Mouse (Mus musculus): ENCODE measurements around the gene Coro1c.

Coro1c gene

DNA sequence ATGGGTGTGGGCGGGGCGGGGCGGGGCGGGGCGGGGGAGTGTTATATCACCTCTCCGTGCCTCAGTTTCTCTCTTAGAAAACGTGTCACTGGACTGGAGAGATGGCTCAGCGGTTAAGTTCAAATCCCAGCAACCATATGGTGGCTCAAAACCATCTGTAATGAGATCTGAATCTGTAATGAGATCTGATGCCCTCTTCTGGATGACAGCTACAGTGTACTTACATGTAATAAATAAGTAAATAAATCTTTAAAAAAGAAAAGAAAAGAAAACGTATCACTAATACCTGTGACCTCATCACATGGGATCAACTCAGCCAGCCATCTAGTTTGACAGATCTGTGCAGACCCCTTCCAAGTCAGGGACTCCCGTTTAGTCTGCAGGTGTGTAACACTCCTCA is 21.0 kb upstream of the Coro1c start:
- DNase-seq (ENCODE audit: low read depth, low spot score): no peak

DNA sequence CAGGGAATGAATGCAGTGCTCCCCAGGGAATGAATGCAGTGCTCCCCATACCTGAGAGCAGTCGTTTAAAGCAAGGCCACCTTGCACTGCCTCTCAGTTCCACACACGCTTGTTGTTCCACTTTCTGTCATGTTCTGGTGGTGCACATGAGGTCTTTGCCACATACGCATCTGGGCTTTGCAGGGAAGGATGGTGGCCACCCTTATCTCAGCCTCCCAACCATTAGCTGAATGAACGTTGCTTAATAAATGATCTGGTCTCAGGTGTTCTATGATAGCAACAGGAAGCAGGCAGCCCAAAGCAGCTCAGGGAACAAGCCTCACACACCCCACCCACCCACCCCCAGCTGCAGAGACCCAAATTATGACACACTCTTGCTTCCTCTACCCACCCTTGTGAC is 16.1 kb upstream of the Coro1c start:
- DNase-seq (ENCODE audit: low read depth, low spot score): no peak

DNA sequence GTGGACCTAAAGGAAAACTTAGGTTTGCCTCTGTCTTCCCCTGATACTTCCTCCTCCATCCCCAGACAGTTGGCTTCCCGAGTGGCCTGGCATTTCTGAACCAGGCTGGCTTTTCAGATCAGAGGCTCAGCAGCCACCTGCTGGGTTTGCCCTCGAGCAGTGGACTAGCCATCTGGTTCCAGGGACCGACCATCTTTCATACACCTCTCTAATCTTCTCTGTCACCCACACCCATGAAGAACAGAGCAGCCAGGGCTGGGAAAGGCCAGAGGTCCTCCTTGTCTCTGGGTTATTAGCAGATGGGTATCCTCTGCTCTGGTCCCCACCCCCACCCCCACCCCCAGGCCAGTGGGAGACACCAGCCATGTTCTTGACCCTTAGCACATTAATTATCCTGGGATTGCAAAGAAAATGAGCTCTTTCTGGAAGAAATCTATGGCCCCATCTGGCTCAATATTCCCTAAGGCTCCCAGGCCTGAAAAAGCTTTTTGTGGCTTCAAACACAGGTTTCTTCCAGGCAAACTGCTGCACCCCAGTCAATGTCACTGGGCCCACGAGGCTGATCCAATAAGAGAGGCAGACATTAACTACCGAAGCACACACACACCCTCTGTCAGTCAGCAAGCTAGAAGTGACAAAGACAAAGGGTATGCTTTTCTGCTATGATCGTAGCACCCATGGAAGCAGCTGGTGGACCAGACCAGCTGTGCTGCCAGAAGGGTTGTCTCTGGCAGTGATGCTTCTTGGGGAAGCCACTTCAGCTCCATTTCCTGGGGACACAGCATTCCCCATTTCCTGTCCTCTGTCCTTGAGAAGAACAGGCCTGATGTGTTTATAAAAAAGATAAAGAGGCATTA is 13.0 kb upstream of the Coro1c start:
- no peak for DNase-seq (ENCODE audit: low read depth, low spot score)

DNA sequence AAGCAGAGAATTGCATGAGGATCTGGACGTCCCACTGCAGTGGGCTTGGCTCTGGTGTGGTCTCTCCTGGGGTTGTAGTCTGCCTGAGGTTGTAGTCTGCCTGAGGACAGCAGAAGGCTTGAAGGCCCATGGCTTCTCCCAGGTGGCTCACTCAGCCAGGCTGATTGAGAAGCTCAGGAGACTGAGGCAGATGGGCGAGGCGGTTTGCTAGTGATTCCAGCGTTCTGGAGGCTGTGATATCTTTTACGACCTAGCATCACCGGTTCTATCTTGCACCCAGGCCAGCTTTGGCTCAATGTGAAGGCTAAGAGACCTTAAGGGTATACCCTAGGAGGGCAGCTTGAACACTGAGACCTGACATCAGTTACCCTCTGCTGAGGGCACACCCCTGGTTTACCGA is 10.5 kb upstream of the Coro1c start:
- DNase-seq (ENCODE audit: low read depth, low spot score): no peak

DNA sequence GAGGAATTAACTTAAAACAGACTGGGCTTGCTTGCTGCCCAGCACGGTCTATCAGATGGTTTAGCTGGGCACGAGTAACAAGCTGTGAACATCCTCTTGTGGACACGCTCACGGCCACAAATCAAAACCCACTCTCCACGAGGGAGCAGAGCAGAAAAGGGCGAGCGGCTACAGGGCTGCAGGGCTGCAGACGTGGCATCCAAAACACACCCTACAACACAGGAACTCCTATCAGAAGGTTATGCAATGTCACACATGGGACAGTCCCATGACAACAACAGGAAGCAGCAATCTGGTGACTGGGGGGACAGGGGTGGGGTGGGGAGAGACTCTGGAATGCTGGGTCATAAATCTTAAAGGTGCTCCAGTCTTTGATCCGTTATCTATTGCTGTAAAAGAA is 10.1 kb upstream of the Coro1c start:
- peak; percentile 20 for DNase-seq (ENCODE audit: low read depth, low spot score)

DNA sequence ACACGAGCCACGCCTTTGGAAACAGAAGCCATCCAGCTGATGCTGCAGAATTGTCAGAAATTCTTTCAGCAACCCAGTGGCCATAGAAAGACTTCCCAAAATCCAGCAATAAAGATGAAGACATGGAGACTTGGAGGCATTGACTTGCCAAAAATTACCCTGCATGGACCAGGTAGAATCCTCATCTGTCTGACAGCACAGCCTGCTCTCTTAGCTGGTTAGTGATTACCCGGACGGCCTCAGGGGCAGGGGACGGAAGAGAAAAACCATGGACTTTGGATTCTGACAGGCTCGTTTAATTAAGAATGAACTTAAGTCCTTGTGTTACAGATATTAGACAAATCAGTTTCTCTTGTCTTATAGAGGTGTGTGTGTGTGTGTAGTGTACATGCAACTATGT is 2.1 kb upstream of the Coro1c start:
- no peak for DNase-seq (ENCODE audit: low read depth, low spot score)

DNA sequence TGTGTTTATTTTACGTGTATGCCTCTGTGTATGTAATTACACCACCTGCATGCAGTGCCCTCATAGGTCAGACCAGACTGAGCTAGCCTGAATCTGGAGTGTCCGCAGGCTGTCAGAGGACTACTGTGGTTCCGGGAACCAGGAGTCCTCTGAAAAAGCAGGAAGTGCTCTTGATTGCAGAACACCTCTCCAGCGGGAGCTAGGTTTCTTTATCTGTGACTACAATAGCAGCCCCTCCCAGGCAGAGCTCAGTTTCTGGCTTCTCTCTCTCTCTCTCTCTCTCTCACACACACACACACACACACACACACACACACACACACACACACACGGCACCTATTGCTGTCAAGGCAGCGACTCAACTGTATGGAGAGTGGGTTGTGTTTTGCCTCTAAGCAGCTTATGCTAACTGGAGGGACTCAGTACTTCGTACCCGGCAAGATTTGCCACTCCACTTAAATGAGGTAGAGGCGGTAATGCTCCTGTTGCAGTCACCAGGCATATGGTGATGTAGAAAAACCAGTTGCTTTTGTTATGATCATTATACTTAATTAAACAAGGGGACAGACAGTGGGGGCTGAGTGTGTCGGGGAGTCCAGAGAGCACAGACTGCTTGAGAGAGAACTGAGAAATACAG is 1.6 kb upstream of the Coro1c start:
- peak; percentile 23 for DNase-seq (ENCODE audit: low read depth, low spot score)

DNA sequence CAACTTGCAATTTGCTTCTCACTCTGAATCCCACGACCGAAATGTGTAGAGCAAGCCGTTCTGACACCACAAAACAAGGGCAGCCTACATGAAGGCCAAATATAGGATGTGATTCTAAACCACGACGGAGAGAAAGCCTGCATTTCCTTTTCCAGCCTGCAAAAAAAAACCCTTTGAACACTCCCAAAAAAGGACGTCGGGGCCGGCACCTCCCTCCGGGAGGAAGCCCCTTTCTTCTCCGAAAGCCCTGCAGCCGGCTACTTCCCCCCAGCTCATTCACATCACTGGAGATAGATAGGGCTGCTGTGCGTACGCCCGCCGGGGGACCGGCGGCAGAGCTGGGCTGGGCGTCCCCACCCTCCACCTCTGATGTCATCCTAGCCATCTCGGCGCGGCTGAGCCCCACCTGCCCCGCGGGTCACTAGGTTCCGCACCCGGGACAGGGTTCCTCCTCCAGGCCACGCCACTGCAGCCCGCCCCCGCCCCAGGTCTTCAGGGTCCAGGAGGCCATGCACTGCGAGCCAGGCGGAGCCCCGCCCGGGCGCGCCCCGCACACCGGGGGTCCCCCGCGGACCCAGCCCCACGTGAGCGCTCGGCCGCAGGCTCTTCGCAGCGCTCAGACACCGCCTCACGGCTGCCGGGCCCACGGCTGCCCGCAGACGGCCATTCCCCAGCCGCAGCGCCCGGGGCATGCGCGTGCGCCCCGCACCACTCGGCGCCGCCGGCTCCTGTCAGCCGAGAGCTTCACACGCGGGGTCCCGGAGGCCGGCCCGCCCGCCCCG is 581 bp downstream of the Coro1c start:
- peak; percentile 80 for DNase-seq (ENCODE audit: low read depth, low spot score)

DNA sequence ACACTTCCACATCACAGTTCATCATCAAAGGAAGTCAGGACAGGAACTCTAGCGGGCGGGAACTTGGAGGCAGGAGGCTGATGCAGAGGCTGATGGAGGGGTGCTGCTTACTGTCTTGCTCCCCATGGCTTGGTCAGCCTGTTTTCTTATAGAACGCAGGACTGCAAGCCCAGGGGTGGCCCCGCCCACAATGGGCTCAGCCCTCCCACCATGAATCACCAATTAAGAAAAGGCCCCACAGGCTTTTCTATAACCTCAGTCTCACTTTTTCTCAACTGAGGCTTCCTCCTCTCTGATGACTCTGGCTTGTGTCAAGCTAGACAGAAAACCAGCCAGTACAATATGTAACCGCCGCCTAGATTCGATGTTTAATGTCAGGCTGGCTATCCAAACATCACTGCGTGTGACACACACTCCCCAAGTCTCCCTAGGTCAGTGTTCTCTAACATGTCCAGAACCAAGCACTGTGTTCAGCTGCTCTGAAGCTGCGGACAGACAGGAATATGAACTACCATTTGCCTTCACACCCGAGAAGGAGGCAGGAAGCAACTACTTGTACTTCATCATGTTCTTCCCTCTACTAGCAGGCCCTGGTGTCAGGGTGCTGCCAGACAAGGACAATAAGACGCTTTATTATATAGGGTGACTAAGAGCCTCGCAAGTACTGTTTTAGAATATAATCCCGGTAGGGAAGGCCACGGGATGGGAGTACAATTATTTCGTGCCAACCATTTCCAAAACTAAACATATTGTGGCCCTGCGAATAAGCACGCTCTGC is 1.4 kb downstream of the Coro1c start:
- peak; percentile 64 for DNase-seq (ENCODE audit: low read depth, low spot score)

DNA sequence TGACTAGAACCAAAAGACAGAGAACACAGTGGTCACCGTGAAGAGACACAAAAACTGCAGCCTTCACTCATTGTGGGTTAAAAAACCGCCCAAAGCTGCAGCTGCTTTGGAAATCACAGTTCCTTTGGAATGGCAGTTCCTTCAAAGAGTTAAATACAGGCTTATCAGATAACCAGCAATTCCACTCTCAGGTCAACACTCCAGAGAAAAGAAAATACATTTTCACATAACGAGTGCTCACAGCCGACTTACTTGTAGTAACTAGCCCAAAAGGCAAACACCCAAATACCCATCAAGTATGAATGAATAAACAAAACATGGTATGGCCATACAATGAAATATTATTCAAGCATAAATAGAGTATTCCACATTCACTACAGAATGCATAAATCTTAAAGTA is 3.6 kb downstream of the Coro1c start:
- no peak for DNase-seq (ENCODE audit: low read depth, low spot score)

DNA sequence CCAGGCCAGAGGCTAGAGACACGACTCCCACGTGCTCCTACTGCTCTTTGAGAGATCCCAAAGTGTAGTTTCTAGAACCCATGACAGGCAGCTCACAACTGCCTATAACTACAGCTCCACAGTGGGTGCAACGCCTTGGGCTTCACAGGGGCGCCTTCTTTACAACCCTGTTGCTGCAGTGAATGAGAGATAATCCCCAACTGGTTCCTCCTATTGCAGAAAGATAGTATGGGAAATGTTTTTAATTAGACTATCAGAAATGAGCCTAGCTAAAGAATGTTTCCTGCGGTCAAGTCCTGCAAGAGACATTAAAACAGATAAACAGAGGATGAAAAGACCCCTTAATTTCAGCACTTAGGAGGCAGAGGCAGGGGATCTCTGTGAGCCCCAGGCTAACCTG is 5.6 kb downstream of the Coro1c start:
- no peak for DNase-seq (ENCODE audit: low read depth, low spot score)

DNA sequence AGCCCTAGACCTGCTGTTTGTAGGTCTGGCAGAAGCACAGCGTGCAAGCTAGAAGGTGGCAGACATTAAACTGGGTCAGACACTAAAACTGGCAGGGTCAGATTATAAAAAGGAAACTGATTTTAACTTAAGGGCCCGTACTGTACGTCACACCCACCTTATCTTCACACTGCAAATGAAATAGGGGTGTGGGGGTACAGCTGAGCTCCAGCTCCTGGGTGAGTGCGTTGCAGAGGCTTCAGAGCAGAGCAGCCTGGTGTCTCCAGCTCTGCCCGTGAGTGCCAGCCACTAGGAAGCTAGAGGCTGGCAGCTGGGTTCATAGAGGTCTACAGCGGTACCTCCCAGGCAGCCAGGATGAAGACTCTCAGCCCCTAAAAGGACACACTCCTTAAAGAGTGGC is 6.5 kb downstream of the Coro1c start:
- no peak for DNase-seq (ENCODE audit: low read depth, low spot score)

DNA sequence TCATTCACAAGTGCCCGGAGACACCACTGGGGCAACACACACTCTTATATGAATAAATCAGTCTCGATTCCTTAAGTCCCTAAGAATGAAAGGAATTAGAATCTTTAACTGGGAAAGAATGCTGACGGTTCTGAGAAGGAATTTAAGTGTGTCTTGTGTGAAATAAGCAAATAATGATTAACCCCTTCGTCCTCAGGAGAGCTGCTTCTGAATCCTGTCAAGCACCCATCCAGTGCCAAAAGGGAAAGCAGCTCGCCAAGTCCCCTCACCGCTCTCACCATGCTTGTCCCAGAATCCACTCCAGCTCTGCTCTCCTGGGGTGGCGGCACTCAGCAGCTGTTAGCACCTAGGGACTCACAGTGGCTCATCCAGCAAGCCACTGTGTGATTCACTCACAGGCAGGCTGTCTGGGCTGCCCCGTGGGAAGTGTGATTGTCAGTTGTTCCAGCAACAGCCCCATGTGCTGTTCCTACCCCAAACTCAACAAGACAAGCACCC is 7.4 kb downstream of the Coro1c start:
- DNase-seq (ENCODE audit: low read depth, low spot score): no peak

DNA sequence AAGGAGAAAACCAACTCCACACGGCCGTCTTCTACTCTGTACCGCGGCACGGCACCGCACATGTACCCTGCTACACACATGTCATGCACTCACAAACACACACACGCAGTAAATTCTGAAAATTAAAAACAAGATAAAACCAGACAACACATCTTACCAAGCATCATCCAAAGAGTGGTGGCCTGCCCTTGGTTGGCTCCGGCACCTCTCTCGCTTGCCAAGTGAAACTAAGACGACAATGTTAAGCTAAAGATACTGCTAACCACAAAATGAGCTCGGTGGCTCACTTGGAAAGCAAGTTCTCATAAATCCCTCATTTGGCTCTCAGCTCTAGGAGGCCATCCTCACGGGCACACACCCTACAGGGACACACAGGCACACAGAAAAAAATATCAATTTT is 9.0 kb downstream of the Coro1c start:
- DNase-seq (ENCODE audit: low read depth, low spot score): peak; percentile 39

DNA sequence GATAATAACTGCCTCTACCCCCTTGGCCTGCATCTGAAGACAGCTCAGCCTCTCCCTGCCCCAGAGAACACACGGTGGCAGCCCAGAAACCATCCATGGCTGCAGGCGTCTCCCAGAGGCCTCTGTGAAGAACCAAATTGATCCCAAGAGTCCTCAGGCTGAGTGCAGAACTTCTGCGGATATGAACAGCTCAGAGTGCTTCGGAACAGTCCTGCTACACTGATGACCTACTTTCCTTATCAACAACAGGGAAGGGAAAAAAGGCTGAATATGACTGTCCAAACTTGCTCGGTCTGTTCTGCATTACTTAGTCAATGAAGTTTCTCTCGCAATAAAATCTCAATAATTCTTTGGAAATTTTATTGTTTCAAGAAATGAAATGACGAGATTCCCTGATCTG is 16.6 kb downstream of the Coro1c start:
- no peak for DNase-seq (ENCODE audit: low read depth, low spot score)

DNA sequence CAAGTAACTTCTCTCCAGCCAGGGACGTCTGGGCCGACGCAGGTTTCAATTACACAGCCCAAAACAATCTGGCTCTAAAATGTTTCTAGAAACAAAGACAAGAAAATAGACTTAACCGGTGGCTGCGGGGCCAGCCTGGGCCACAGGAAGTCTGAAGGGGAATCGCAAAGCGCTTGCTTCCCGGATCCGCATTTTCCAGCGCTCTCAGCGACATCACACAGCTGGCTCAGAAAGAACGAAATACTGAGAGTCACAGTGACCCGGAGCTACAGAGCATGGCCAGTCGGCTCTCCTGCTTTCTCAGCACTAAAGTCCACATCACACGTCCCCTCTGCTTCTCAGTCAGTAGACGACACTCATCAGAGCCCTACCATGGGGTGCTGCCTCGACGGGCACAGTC is 17.7 kb downstream of the Coro1c start:
- no peak for DNase-seq (ENCODE audit: low read depth, low spot score)

DNA sequence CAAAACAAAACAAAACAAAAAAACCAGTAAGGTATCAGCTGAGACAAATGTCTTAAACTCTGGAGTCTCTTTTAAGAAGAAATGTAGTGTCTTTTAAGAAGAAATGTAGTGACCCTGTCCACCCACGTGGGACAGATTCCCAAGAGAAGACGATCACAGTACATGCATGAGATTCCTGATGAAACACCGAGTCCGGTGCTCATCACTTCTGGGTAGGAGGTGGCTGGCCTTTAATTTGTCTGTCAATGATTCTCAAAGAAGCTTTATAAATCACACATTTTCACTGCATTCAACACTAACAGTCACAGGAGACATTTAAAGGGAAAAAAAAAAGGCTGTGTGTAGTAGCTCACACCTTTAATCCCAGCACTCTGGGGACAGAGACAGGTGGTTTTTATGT is 18.6 kb downstream of the Coro1c start:
- no peak for DNase-seq (ENCODE audit: low read depth, low spot score)

DNA sequence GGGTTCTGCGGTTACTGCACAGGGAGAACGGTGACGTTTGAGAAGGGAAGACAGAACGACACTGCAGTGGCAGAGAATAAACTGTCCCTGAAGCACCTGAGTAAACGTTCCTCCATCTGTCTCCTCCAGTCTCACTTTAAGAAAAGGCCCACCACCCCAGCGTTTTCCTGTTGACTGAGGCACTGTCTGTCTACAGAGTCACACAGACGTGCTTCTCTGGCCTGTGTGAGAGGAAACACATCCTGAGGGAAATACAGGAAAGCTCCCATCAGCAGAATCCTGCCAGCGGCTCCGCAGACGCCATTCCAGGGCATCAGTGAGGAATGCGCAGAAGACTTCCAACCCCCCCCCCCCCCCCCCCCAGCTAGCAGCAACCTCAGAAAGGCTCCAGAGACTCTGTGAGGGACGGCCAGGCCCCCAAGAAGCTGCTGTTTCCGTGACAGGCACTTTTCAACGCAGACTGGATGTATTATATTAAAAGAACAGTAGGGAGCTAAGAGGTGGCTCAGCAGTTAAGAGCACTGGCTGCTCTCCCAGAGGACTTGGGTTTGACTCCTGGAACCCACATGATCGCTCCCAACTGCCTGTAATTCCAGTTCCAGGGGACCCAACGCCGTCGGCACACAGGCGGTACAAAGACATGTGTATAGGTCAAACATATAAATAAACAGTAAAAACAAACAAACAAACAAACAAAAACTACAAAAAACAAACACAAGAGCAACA is 19.2 kb downstream of the Coro1c start:
- no peak for DNase-seq (ENCODE audit: low read depth, low spot score)

DNA sequence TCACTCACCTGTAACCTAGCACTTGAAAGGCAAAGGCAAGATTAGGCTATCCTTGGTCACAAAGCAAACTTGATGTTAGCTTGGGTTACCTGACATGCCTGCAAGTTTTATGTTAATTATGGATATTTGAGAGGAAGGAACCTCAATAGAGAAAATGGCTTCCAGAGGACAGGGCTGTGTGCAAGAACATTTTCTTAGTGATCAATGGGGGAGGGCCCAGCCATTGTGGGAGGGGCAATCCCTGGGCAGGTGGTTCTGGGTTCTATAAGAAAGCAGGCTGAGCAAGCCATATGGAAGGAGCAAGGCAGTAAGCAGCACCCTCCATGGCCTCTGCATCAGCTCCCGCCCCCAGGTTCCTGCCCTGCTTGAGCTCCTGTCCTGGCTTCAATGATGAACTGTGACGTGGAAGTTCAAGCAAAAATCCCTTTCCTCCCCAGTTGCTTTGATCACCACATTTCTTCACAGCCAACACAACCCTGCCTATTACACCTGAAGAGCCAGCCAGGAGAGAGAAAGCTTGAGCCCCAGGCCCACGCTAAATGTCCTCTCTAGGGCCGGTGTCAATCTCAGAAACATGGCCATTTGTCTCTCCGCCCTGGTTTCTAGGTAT is 20.3 kb downstream of the Coro1c start:
- no peak for DNase-seq (ENCODE audit: low read depth, low spot score)

DNA sequence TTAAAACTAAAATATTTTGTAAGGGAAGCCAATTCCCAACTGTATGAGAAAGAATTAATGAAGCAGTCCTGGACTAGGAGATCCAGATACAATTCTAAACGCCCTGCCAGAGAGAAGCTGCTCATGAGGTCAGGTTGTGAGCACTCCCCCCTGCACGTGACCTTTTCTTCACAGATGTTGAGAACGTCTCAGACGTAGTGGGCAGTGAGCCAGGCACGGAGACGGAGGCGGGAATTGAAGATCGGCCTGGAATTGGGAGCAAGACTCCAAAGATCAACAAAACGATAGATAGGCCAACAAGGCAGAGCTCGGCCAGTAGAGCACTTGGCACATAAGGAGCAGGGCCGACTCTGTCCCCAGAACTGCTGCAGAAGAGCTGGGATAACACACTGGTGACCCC is 21.4 kb downstream of the Coro1c start:
- no peak for DNase-seq (ENCODE audit: low read depth, low spot score)

DNA sequence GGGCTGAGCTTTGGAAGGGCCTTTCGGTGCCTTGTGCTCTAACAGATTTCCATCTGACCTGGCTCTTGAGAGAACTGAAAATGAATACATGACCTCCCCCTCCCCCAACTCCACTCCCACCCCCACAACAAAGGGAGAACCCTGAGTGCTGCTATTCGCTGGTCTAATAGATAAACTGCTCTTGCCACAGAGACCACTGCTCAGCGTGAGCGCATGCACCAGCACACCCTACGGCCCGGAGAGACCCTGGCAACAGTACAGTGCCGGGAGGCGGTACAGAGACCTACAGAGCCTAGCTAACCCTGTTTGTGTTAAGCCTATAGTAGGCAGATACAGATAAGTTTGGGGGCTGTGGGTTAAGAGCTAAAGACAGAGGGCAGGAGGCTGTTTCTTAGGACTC is 22.9 kb downstream of the Coro1c start:
- no peak for DNase-seq (ENCODE audit: low read depth, low spot score)

Measured in CD4-positive, CD25-positive, alpha-beta regulatory T cell, adult 2 months (primary cell).